29 mouse cellular contexts compared by ENCODE assay signal in the genomic region with DNA sequence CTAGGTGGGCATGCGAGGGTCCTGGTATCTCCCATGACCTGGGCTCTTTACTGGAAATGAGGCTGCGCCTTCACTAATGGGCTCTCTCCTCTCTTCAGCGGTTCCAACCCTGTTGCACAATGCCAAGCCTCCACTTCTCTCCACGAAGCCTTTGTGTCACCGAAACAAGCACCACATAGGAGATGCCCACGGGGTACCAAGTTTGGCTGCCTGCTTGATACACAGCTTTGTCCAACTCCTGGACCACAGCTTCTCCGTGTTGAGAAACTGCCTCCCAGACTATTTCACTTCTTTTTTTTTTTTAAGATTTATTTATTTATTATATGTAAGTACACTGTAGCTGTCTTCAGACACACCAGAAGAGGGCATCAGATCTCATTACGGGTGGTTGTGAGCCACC. TPM values are rescaled to one million over a fixed set of nuclear protein-coding genes. Genes with fewer than 3 reads are reported as not detected.
"Had no signal": no experiment of that assay in that cellular context is flagged by ENCODE, and none has a peak within 500 bp of the region (broad histone marks: within the 10 kb centered on the region; RNA-seq: fewer than 3 reads in every experiment).

No protein-coding gene starts in this region.

- H3K9ac ChIP-seq: embryonic facial prominence, embryonic 12.5 days; embryonic facial prominence, embryonic 13.5 days; embryonic facial prominence, embryonic 15.5 days; forebrain, embryonic 12.5 days; forebrain, embryonic 15.5 days; forebrain, postnatal 0 days had no signal

- H3K36me3 ChIP-seq: embryonic facial prominence, embryonic 10.5 days; embryonic facial prominence, embryonic 12.5 days; embryonic facial prominence, embryonic 13.5 days; embryonic facial prominence, embryonic 15.5 days; forebrain, embryonic 10.5 days; forebrain, embryonic 12.5 days; forebrain, embryonic 15.5 days; heart, embryonic 10.5 days had no signal

- ATAC-seq: forebrain, embryonic 15.5 days; forebrain, embryonic 16.5 days; forebrain, postnatal 0 days had no signal

- H3K4me2 ChIP-seq: embryonic facial prominence, embryonic 12.5 days; embryonic facial prominence, embryonic 13.5 days; embryonic facial prominence, embryonic 15.5 days; forebrain, embryonic 12.5 days; forebrain, embryonic 15.5 days; heart, embryonic 11.5 days had no signal

- DNase-seq: cerebellum, adult 2 months; cerebellum, adult 8-10 months; cerebellum, adult 9-10 months; cerebellum, adult 9-11 months; cerebellum, postnatal 10 days; cerebellum, postnatal 14 days; cerebellum, postnatal 25 days; cerebellum, postnatal 36 days; embryo, embryonic 11 days; forebrain, postnatal 0 days; gastrocnemius, adult 2 months; gastrocnemius, postnatal 10 days; gastrocnemius, postnatal 14 days; gastrocnemius, postnatal 25 days; gastrocnemius, postnatal 36 days; heart, adult 11 months had no signal

- H3K27me3 ChIP-seq: embryonic facial prominence, embryonic 12.5 days; embryonic facial prominence, embryonic 13.5 days; embryonic facial prominence, embryonic 15.5 days; forebrain, embryonic 15.5 days had no signal

- H3K4me1 ChIP-seq: embryonic facial prominence, embryonic 10.5 days; embryonic facial prominence, embryonic 12.5 days; embryonic facial prominence, embryonic 13.5 days; embryonic facial prominence, embryonic 15.5 days; forebrain, embryonic 12.5 days; heart, embryonic 10.5 days had no signal

- H3K9me3 ChIP-seq: embryonic facial prominence, embryonic 10.5 days; embryonic facial prominence, embryonic 12.5 days; embryonic facial prominence, embryonic 13.5 days; embryonic facial prominence, embryonic 15.5 days; forebrain, embryonic 10.5 days; forebrain, embryonic 12.5 days; forebrain, embryonic 15.5 days; heart, embryonic 10.5 days had no signal

- H3K4me3 ChIP-seq: embryonic facial prominence, embryonic 10.5 days; embryonic facial prominence, embryonic 12.5 days; embryonic facial prominence, embryonic 13.5 days; embryonic facial prominence, embryonic 15.5 days; erythroblast, embryonic 14.5 days; forebrain, embryonic 10.5 days; forebrain, embryonic 12.5 days; forebrain, embryonic 15.5 days; gastrocnemius, adult 2 months; heart, adult 2 months; heart, embryonic 10.5 days had no signal

- H3K27ac ChIP-seq: embryonic facial prominence, embryonic 10.5 days; embryonic facial prominence, embryonic 12.5 days; embryonic facial prominence, embryonic 13.5 days; embryonic facial prominence, embryonic 15.5 days; forebrain, embryonic 10.5 days; forebrain, embryonic 12.5 days; forebrain, embryonic 15.5 days; gastrocnemius, adult 2 months; heart, adult 2 months; heart, embryonic 10.5 days had no signal

RNA-seq across cellular contexts. Expression of a gene that starts 27.1 kb away (rescaled TPM):
- total RNA-seq: common myeloid progenitor, adult 5-6 weeks had no signal
